Mouse (Mus musculus): ENCODE results near the gene Slc39a1.
A peak's percentile ranks its signal among the peaks of the same experiment; 100 is the strongest.

The Slc39a1 gene

GRCm38 (mm10) chr3:90247960-90248745, at the start of gene Slc39a1:
Gene Slc39a1, plus strand, starts transcription at chr3:90248172.
- DNase-seq (ENCODE audit: low spot score in 2 of 2), result peak; percentile 93 to 94

GRCm38 (mm10) chr3:90202884-90203283, 45.1 kb upstream of the Slc39a1 start:
- DNase-seq (ENCODE audit: low spot score in 2 of 2), result no peak

GRCm38 (mm10) chr3:90203619-90204018, 44.4 kb upstream of the Slc39a1 start:
- no peak for DNase-seq (ENCODE audit: low spot score in 2 of 2)

- no peak for DNase-seq (ENCODE audit: low spot score in 2 of 2)
Measured at GRCm38 (mm10) chr3:90204582-90204981, 43.4 kb upstream of the Slc39a1 start.

GRCm38 (mm10) chr3:90208662-90209061, 39.3 kb upstream of the Slc39a1 start:
- no peak for DNase-seq (ENCODE audit: low spot score in 2 of 2)

- no peak for DNase-seq (ENCODE audit: low spot score in 2 of 2)
Measured at GRCm38 (mm10) chr3:90209908-90210566, 37.9 kb upstream of the Slc39a1 start.

- no peak for DNase-seq (ENCODE audit: low spot score in 2 of 2)
Measured at GRCm38 (mm10) chr3:90211475-90212398, 36.2 kb upstream of the Slc39a1 start.

- DNase-seq (ENCODE audit: low spot score in 2 of 2), result no peak
Measured at GRCm38 (mm10) chr3:90212723-90213122, 35.2 kb upstream of the Slc39a1 start.

- DNase-seq (ENCODE audit: low spot score in 2 of 2), result peak; percentile 87 to 94
Measured at GRCm38 (mm10) chr3:90213377-90213866, 34.5 kb upstream of the Slc39a1 start, which contains the start of the genes Rps27 and Rab13. Gene Rps27, minus strand, starts transcription at chr3:90213651. Gene Rab13, plus strand, starts transcription at chr3:90213695.

- DNase-seq (ENCODE audit: low spot score in 2 of 2), result no peak
Measured at GRCm38 (mm10) chr3:90213956-90214684, 33.9 kb upstream of the Slc39a1 start.

- no peak for DNase-seq (ENCODE audit: low spot score in 2 of 2)
Measured at GRCm38 (mm10) chr3:90215825-90216380, 32.1 kb upstream of the Slc39a1 start.

GRCm38 (mm10) chr3:90220088-90220487, 27.9 kb upstream of the Slc39a1 start:
- DNase-seq (ENCODE audit: low spot score in 2 of 2), result no peak

- DNase-seq (ENCODE audit: low spot score in 2 of 2), result no peak
Measured at GRCm38 (mm10) chr3:90220531-90220951, 27.4 kb upstream of the Slc39a1 start.

- DNase-seq (ENCODE audit: low spot score in 2 of 2), result no peak
Measured at GRCm38 (mm10) chr3:90221123-90221522, 26.8 kb upstream of the Slc39a1 start.

- no peak for DNase-seq (ENCODE audit: low spot score in 2 of 2)
Measured at GRCm38 (mm10) chr3:90222455-90222854, 25.5 kb upstream of the Slc39a1 start.

- no peak for DNase-seq (ENCODE audit: low spot score in 2 of 2)
Measured at GRCm38 (mm10) chr3:90222941-90223340, 25.0 kb upstream of the Slc39a1 start.

GRCm38 (mm10) chr3:90224331-90224730, 23.6 kb upstream of the Slc39a1 start:
- DNase-seq (ENCODE audit: low spot score in 2 of 2), result no peak

- DNase-seq (ENCODE audit: low spot score in 2 of 2), result no peak
Measured at GRCm38 (mm10) chr3:90231075-90231474, 16.9 kb upstream of the Slc39a1 start.

GRCm38 (mm10) chr3:90231507-90232333, 16.3 kb upstream of the Slc39a1 start, which contains the start of gene Jtb:
Gene Jtb, plus strand, starts transcription at chr3:90231597.
- peak; percentile 96 to 97 for DNase-seq (ENCODE audit: low spot score in 2 of 2)

- DNase-seq (ENCODE audit: low spot score in 2 of 2), result no peak
Measured at GRCm38 (mm10) chr3:90241251-90241650, 6.7 kb upstream of the Slc39a1 start.
